Mouse (Mus musculus) T-helper 2 cell (primary cell): ENCODE data around the gene Slc12a3.

Source experiments
- in situ Hi-C: fragments of 300-600 bp; cut with MboI, MseI; formaldehyde crosslinking; loops from one replicate; pipeline ENCODE4 v1.15.1; 2025; ENCODE audit warnings: high pct_unique_total_duplicates

Gene Slc12a3

DNA sequence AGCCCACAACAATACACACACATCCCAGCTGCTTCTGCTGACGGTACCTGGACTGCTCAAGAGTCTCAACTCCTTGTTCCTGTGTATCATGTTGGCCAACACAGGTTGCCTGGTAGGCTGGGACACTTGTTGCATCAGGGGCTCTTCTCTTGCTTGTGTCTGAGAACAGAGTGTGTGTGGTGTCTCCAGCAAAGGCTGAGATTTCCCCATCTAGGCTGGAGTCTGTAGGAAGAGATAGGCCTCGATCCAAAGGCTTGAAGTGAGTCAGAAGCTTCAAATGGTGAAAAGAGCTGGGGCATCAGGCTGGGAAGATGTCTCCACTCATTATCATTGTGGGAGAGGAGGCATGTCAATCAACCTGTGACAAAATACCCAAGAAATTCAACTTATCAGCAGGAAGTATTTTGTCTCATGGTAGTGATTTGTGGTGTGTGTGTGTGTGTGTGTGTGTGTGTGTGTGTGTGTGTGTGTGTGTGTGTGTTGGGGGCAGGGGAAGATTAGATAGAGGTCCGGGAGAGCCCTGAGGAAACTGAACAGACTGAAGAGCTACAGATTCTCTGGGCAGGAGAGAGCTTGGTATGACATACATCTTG is 70.5 kb downstream of the Slc12a3 start:
- in situ Hi-C loops = no loop called here

DNA sequence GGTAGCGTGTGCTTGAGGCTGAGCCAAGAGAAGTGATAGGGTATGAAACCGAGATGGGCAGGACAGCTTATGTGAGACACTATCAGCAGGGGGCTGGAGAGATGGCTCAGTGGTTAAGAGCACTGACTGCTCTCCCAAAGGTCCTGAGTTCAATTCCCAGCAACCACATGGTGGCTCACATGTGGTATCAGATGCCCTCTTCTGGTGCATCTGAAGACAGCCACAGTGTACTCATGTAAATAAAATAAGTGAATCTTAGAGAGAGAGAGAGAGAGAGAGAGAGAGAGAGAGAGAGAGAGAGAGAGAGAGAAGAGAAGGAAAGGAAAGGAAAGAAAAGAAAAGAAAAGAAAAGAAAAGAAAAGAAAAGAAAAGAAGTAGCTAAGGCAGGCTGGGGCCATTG is 71.0 kb downstream of the Slc12a3 start:
- in situ Hi-C loops = loop anchor here (5.0 kb wide), 1 partner anchor 63 kb away; no protein-coding TSS in a partner anchor

DNA sequence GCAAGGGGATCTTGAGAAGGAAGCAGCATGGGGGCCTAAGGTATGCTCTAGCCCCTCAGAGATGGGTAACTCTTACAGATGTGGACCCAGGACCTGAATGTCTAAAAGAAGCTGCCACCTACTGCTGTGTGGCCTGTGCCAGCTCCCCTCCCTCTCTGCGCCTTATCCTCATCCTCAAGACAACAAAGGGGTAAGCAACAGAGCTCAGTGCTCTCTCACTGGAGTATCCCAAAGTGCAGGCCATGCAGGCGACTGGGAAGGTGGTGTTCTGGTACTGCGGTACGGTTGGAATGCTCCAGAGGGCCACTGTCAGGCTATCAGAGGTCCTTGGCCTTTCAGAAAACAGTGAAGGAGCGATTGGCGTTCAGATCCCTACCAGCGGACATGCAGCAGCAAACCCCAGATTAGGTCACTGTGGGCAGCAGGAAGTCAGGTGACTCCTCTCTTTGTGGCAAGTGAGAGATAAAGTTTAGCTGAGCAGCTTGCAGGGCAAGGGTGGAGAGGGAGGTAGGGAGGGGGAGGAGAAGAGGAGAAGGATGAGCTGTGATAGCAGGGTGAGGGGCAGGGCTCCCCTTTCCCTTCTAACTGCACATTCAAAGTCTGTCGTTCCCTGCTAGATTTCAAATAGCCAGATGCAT is 79.6 kb downstream of the Slc12a3 start:
- in situ Hi-C loops = no loop called here

DNA sequence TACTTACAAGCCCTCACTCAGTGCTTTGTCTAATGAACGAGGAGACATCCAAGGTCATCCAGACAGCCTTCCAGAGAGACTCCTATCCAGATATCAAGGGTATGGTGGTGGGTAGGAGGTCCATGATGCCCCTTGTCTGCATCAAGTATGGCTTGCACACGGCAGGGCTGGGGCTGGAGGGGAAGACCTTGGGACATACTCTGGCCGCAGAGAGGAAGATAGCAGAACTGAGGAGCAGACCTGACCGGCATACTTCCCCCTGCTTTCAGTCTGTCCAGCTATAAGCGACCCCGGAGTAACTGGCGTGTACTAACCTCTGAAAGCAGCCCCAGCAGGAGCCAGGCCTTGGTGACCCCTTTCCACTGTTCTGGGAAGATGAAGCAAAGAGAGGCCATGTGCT is 80.5 kb downstream of the Slc12a3 start:
- in situ Hi-C loops = no loop called here

DNA sequence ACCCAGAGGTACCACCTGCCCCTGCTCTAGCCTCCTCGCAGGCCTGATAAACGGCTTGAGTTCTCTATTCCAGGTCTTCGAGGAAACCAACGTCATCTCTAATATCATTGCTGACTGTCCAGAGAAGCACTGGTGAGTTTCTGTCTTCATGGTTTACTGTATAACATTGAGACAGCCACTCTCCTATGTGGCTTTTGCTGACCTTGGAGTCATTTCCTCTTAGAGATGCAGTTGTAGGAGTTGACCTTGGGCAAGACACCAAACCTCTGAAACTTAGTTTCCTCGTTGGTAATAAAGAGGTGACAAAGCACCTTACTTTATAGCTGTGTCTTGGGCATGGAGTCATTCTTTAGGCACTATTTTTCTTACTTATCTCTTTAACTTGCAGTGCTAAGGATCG is 83.5 kb downstream of the Slc12a3 start:
- in situ Hi-C loops = no loop called here

DNA sequence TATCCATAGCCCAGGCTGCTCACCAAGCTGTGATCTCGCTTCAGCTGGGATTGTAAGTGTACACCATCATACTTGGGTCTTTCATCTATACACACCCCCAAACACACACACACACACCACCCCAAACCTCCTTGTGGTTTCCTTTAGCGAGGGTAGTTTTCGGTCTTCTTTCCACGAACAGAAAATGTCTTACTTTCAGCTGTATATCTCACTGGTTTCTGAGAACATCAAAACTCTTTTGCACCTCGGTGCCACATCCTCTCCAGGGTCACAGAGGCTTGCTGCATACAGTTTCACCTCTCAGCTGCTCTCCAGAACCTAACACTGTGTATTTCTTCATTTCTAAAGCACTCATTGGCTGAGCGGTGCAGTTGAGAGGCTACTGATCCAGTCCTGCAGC is 84.5 kb downstream of the Slc12a3 start:
- in situ Hi-C loops = no loop called here

DNA sequence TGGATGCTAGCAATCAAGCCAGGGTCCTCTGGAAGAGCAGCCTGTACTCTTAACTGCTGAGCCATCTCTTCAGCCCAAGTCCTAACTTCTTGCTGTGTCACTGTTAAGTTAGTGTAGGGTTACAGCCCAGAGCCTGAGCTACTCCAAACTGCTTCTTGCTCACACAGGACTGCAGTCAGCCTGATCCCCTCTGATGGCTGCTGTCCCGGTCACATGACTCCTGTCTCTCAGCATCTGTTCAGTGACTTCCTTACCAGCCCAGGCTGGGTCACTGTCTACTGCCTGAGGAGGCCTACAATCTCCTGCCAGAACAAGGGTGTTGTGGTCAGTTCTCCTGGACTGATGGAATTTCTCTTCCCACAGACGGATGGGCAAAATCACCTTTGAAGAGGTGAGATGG is 86.2 kb downstream of the Slc12a3 start:
- in situ Hi-C loops = no loop called here
